Mouse (Mus musculus): ENCODE results near the gene Gm527. TPM values are rescaled to one million over a fixed set of nuclear protein-coding genes. Genes with fewer than 3 reads are reported as not detected.

Gm527 gene
- polyA plus RNA-seq, 1 experiment from 2014 or later = 4.7 TPM

GRCm38 (mm10) chr12:64964560-64964959, 46.9 kb downstream of the Gm527 start:
- Histone ChIP-seq H3K36me3 (ENCODE audit: control insufficient read depth, insufficient read depth, low read length) (no peaks in the 10 kb centered on the region), H3K4me2 (ENCODE audit: low read depth) (peak overlapping the region; percentile 57), H3K9ac (ENCODE audit: low read length) (peak overlapping the region; percentile 1), H3K4me3 (ENCODE audit: low read depth, low read length) (peak overlapping the region; percentile 92), H3K4me1 (ENCODE audit: control insufficient read depth, insufficient read depth, low read length) (peaks cover 9% of the 10 kb centered on the region), H3K9me3 (ENCODE audit: control insufficient read depth, low read length) (no peaks in the 10 kb centered on the region), H3K27me3 (ENCODE audit: control insufficient read depth, insufficient read depth, low read length) (no peaks in the 10 kb centered on the region), H3K27ac (ENCODE audit: low read depth, low read length) (no peak overlapping the region)
- ATAC-seq (ENCODE audit: insufficient read depth, low FRiP score, low TSS enrichment) = no peak
- WGBS = 26% methylated on average over 4 of the region's 4 CpGs
- DNase-seq (ENCODE audit: low spot score) = no peak

GRCm38 (mm10) chr12:64965124-64966026, 47.7 kb downstream of the Gm527 start, which contains the start of the genes Klhl28 and Togaram1:
Gene Klhl28, minus strand, starts transcription at chr12:64965534.
Gene Togaram1, plus strand, starts transcription at chr12:64965804.
- peak; percentile 99 for DNase-seq (ENCODE audit: low spot score)
- H3K36me3 ChIP-seq (ENCODE audit: control insufficient read depth, insufficient read depth, low read length) = no peaks in the 10 kb centered on the region
- peak within 1 kb of the TSS; percentile 87 for H3K4me2 ChIP-seq (ENCODE audit: low read depth)
- ATAC-seq (ENCODE audit: insufficient read depth, low FRiP score, low TSS enrichment) = peak; percentile 99
- no peaks in the 10 kb centered on the region for H3K27me3 ChIP-seq (ENCODE audit: control insufficient read depth, insufficient read depth, low read length)
- H3K27ac ChIP-seq (ENCODE audit: low read depth, low read length) = peak within 1 kb of the TSS; percentile 80
- under 1% methylated on average over 35 of the region's 45 CpGs for WGBS
- H3K9me3 ChIP-seq (ENCODE audit: control insufficient read depth, low read length) = no peaks in the 10 kb centered on the region
- H3K4me3 ChIP-seq (ENCODE audit: low read depth, low read length) = peak within 1 kb of the TSS; percentile 92
- peaks cover 13% of the 10 kb centered on the region for H3K4me1 ChIP-seq (ENCODE audit: control insufficient read depth, insufficient read depth, low read length)
- H3K9ac ChIP-seq (ENCODE audit: low read length) = peak within 1 kb of the TSS; percentile 65

GRCm38 (mm10) chr12:64966101-64966631, 48.5 kb downstream of the Gm527 start:
- Histone ChIP-seq H3K4me2 (ENCODE audit: low read depth) (peak overlapping the region; percentile 87), H3K36me3 (ENCODE audit: control insufficient read depth, insufficient read depth, low read length) (no peaks in the 10 kb centered on the region), H3K9ac (ENCODE audit: low read length) (peak overlapping the region; percentile 65), H3K27me3 (ENCODE audit: control insufficient read depth, insufficient read depth, low read length) (no peaks in the 10 kb centered on the region), H3K27ac (ENCODE audit: low read depth, low read length) (peak overlapping the region; percentile 80), H3K4me1 (ENCODE audit: control insufficient read depth, insufficient read depth, low read length) (peaks cover 16% of the 10 kb centered on the region), H3K4me3 (ENCODE audit: low read depth, low read length) (peak overlapping the region; percentile 92), H3K9me3 (ENCODE audit: control insufficient read depth, low read length) (no peaks in the 10 kb centered on the region)
- DNase-seq (ENCODE audit: low spot score) (no peak), ATAC-seq (ENCODE audit: insufficient read depth, low FRiP score, low TSS enrichment) (peak; percentile 4)
- under 1% methylated on average over 44 of the region's 44 CpGs for WGBS

GRCm38 (mm10) chr12:64966652-64967435, 49.1 kb downstream of the Gm527 start:
- Histone ChIP-seq H3K4me2 (ENCODE audit: low read depth) (peak overlapping the region; percentile 87), H3K27ac (ENCODE audit: low read depth, low read length) (no peak overlapping the region), H3K36me3 (ENCODE audit: control insufficient read depth, insufficient read depth, low read length) (no peaks in the 10 kb centered on the region), H3K4me1 (ENCODE audit: control insufficient read depth, insufficient read depth, low read length) (peaks cover 16% of the 10 kb centered on the region), H3K4me3 (ENCODE audit: low read depth, low read length) (peak overlapping the region; percentile 92), H3K9me3 (ENCODE audit: control insufficient read depth, low read length) (no peaks in the 10 kb centered on the region), H3K27me3 (ENCODE audit: control insufficient read depth, insufficient read depth, low read length) (no peaks in the 10 kb centered on the region), H3K9ac (ENCODE audit: low read length) (peak overlapping the region; percentile 65)
- 6% methylated on average over 19 of the region's 19 CpGs for WGBS
- DNase-seq (ENCODE audit: low spot score) (peak; percentile 10), ATAC-seq (ENCODE audit: insufficient read depth, low FRiP score, low TSS enrichment) (no peak)

- DNase-seq (ENCODE audit: low spot score) (peak; percentile 13), ATAC-seq (ENCODE audit: insufficient read depth, low FRiP score, low TSS enrichment) (no peak)
- Histone ChIP-seq H3K4me1 (ENCODE audit: control insufficient read depth, insufficient read depth, low read length) (peaks cover 16% of the 10 kb centered on the region), H3K36me3 (ENCODE audit: control insufficient read depth, insufficient read depth, low read length) (no peaks in the 10 kb centered on the region), H3K9ac (ENCODE audit: low read length) (no peak overlapping the region), H3K27ac (ENCODE audit: low read depth, low read length) (no peak overlapping the region), H3K4me3 (ENCODE audit: low read depth, low read length) (peak overlapping the region; percentile 92), H3K9me3 (ENCODE audit: control insufficient read depth, low read length) (no peaks in the 10 kb centered on the region), H3K4me2 (ENCODE audit: low read depth) (peak overlapping the region; percentile 87), H3K27me3 (ENCODE audit: control insufficient read depth, insufficient read depth, low read length) (no peaks in the 10 kb centered on the region)
- under 1% methylated on average over 9 of the region's 9 CpGs for WGBS
These were observed 49.8 kb downstream of the Gm527 start for GRCm38 (mm10) chr12:64967470-64967869.

GRCm38 (mm10) chr12:64968067-64968466, 50.4 kb downstream of the Gm527 start:
- Histone ChIP-seq H3K9me3 (ENCODE audit: control insufficient read depth, low read length) (no peaks in the 10 kb centered on the region), H3K27ac (ENCODE audit: low read depth, low read length) (no peak overlapping the region), H3K4me3 (ENCODE audit: low read depth, low read length) (peak overlapping the region; percentile 92), H3K27me3 (ENCODE audit: control insufficient read depth, insufficient read depth, low read length) (no peaks in the 10 kb centered on the region), H3K36me3 (ENCODE audit: control insufficient read depth, insufficient read depth, low read length) (no peaks in the 10 kb centered on the region), H3K9ac (ENCODE audit: low read length) (0 out of 2 replicates have a peak overlapping the region, but pooled peaks have one; percentile 7), H3K4me1 (ENCODE audit: control insufficient read depth, insufficient read depth, low read length) (peaks cover 16% of the 10 kb centered on the region), H3K4me2 (ENCODE audit: low read depth) (peak overlapping the region; percentile 87)
- ATAC-seq (ENCODE audit: insufficient read depth, low FRiP score, low TSS enrichment) (no peak), DNase-seq (ENCODE audit: low spot score) (no peak)
- WGBS = 4% methylated on average over 2 of the region's 2 CpGs

GRCm38 (mm10) chr12:64971399-64971798, 53.7 kb downstream of the Gm527 start:
- H3K36me3 ChIP-seq (ENCODE audit: control insufficient read depth, insufficient read depth, low read length) = no peaks in the 10 kb centered on the region
- H3K4me3 ChIP-seq (ENCODE audit: low read depth, low read length) = no peak overlapping the region
- no peak for ATAC-seq (ENCODE audit: insufficient read depth, low FRiP score, low TSS enrichment)
- H3K27ac ChIP-seq (ENCODE audit: low read depth, low read length) = no peak overlapping the region
- H3K4me2 ChIP-seq (ENCODE audit: low read depth) = no peak overlapping the region
- H3K27me3 ChIP-seq (ENCODE audit: control insufficient read depth, insufficient read depth, low read length) = no peaks in the 10 kb centered on the region
- DNase-seq (ENCODE audit: low spot score) = no peak
- peaks cover 11% of the 10 kb centered on the region for H3K4me1 ChIP-seq (ENCODE audit: control insufficient read depth, insufficient read depth, low read length)
- H3K9me3 ChIP-seq (ENCODE audit: control insufficient read depth, low read length) = no peaks in the 10 kb centered on the region
- no peak overlapping the region for H3K9ac ChIP-seq (ENCODE audit: low read length)

GRCm38 (mm10) chr12:64972063-64972462, 54.4 kb downstream of the Gm527 start:
- Histone ChIP-seq H3K27ac (ENCODE audit: low read depth, low read length) (no peak overlapping the region), H3K4me2 (ENCODE audit: low read depth) (no peak overlapping the region), H3K4me3 (ENCODE audit: low read depth, low read length) (no peak overlapping the region), H3K4me1 (ENCODE audit: control insufficient read depth, insufficient read depth, low read length) (peaks cover 11% of the 10 kb centered on the region), H3K36me3 (ENCODE audit: control insufficient read depth, insufficient read depth, low read length) (no peaks in the 10 kb centered on the region), H3K9me3 (ENCODE audit: control insufficient read depth, low read length) (no peaks in the 10 kb centered on the region), H3K9ac (ENCODE audit: low read length) (no peak overlapping the region), H3K27me3 (ENCODE audit: control insufficient read depth, insufficient read depth, low read length) (no peaks in the 10 kb centered on the region)
- ATAC-seq (ENCODE audit: insufficient read depth, low FRiP score, low TSS enrichment) (no peak), DNase-seq (ENCODE audit: low spot score) (no peak)
- WGBS = 88% methylated on average over 6 of the region's 6 CpGs
